Mouse (Mus musculus) left cerebral cortex, postnatal 36 days (tissue): ENCODE results near the gene Ugt1a6a. TPM values are rescaled to one million over a fixed set of nuclear protein-coding genes. Genes with fewer than 3 reads are reported as not detected.
"Not testable (repeated sequence)": the region's sequence is repeated elsewhere in the genome, so short reads cannot be mapped to it uniquely, and the experiment has no call there.

ENCODE experiments used
- DNase-seq, 2 experiments: peaks; one replicate each; pipeline ENCODE4 v3.0.0; 2021 to 2022; ENCODE audit warnings: low spot score in 2 of 2, mixed read lengths in 1 of 2
- intact Hi-C: fragments of 180-260 bp; cut with DNase I; formaldehyde crosslinking; loops from one replicate; pipeline ENCODE4 v1.15.1; 2025
- total RNA-seq, 2 experiments: library from RNA; stranded (reverse); gene quantifications; 2 replicates each; pipeline ENCODE4 v1.2.3; 2021

Gene Ugt1a6a
- total RNA-seq, 2 experiments from 2014 or later = 0.96 to 1.2 TPM

DNA sequence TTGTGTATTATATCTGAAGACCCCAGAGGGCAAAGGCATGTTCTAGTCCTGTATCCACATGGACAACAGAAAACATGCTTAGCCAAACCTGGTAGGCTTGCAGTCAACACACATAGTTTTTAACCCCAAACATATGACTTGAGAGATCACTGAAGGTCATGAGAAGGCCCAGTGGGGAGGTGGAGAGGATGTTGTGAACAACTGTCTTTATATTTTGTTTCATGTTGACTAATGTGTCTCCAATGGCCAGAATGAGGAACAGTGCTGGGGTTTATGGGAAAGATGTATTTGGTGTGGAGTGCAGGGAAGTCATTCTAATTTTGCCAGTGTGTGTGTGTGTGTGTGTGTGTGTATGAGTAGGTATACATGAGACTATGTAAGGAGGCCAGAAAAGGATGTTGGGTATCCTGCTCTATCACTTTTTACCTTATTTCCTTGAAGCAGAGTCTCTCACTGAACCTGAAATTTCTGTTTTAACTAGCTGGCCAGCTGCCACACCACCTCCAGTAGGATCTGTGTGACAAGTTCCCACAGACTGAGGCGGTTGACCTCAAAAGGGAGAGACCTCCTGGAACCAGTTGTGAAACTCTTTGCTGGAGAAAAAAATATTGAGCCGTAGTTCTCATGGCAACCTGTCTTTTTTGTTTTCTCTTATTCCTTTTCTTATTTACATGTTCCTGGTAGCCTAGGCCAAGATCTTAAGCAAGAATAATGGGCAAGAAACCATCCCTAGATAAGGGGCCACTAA lies 89.6 kb downstream of the Ugt1a6a start:
- intact Hi-C loops = loop anchor here (5.0 kb wide), 1 partner anchor 78 kb away; no protein-coding TSS in a partner anchor
- DNase-seq = no peak

DNA sequence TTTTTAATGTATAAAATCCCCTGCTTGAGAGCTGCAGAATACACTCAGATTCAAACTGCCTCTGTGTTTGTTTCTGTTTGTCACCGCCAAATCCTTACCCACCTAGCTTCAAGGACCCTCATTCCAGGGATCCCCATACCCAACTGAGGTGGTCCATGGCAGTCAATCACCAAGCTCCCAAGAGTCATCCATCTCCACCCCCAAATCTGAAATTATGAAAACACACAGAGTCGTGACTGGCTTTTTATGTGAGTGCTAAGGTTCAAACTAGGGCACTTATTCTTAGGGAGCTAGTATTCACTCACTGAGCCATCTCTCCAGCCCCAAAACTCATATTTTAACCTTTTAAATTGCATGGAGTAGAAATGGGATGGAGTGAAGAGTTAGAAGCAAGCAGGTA lies 90.7 kb downstream of the Ugt1a6a start:
- DNase-seq, intact Hi-C loops: not testable (repeated sequence)

DNA sequence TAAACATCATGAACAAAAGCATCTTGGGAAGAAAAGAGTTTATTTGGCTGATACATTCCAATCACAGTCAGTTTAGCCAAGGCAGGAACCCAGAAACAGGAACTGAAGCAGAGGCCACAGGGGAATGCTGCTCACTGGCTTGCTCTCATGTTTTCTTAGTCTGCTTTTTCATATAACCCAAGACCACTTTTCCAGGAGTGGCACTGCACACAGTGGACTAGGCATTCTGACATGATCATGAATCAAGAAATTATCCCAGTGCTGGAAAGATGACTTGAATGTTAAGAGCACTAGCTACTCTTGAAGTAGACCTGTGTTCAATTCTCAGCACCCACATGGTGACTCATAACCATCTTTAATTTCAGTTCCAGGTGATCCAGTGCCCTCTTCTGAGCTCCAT lies 91.1 kb downstream of the Ugt1a6a start:
- no peak for DNase-seq
- intact Hi-C loops = no loop called here

DNA sequence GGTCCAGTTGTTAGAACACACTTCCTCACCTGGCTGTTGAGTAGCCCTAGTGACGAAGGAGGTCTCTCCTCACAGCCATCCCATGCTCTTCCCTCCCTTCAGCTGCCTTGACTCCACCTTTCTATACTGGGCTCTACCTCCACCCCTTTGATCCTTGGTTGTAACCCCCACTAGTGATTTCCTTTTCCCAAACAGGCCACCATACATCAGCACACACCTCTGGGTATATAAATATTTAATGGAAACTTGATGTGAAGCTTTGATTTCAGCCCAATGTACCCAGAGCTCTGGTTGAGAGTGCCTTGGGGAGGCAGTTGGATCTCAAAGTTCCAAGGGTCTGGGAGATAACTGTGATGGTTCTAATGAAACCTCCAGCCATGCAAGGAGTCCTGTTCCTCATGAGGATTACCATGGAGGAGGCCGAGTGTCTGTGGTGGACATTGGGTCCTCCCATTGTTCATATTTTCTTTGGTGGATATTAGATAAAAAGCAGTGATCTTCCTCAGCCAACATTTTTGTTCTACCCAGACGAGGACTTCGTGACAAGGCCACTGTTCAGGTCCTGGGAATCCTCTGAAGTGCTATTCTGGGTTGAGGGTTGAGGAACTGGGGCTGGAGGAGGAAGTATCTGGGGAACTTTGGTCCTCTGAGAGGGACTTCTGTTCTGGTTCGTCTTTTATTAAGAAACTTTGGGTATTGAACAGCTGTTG lies 92.2 kb downstream of the Ugt1a6a start, which contains the start of gene Mroh2a:
TSS of gene Mroh2a (plus strand) at position 317 of the 710 bp plus-strand sequence.
- intact Hi-C loops = no loop called here
- DNase-seq = no peak

DNA sequence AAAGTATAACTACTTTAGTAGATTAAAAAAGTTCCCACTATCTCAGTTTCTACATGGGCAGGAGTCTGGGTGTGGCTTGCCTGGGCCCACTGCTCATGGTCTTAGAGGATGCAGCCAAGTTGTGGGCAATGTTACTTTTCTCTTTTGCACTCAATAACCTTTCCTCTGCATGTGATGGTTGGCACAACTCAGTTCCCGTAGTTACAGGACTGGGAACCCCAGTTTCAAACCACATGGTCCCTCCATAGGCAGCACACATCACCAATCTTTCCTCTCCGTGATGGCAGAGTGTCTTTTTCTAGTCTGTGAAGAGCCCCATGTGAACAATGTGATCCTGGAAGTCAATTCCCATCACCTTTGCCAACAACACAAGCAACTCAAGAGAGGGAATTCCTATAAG lies 92.9 kb downstream of the Ugt1a6a start:
- intact Hi-C loops = no loop called here
- DNase-seq = no peak

DNA sequence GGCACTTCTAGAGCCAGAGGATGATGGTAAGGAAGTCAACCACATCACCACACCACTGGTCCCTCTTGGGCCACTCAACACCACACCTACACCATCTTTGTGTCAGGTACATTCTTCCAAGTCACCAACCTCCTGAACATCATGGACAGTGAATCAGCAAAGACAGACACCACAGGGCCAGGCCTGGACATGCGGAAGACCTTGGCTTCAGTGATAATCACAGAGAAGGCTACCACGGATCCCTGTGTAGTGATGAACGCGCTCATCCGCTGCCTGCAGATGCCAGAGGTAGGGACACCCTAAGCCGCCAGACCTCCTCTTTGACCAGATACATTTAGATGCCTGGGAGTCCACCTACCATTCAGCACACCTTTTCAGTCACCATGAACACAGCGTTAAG lies 93.5 kb downstream of the Ugt1a6a start:
- intact Hi-C loops = no loop called here
- DNase-seq = no peak

DNA sequence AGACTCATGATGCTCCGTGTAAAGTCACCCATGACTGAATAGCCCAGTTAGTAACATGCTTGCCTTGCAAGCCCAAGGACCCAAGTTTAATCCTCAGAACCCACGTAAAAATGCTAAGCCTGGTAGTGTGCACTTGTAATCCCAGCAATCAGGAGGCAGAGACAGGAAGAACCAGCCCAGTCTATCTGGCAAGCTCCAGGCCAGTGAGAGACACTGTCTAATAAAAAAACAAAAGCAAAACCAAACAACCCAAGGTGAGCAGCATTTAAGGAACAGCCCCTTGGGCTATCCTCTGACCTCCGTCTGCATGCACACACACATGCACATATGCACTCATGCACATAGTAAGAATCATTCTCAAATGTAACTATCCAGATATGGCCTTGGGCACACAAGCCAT lies 95.0 kb downstream of the Ugt1a6a start:
- DNase-seq = no peak
- intact Hi-C loops = no loop called here

DNA sequence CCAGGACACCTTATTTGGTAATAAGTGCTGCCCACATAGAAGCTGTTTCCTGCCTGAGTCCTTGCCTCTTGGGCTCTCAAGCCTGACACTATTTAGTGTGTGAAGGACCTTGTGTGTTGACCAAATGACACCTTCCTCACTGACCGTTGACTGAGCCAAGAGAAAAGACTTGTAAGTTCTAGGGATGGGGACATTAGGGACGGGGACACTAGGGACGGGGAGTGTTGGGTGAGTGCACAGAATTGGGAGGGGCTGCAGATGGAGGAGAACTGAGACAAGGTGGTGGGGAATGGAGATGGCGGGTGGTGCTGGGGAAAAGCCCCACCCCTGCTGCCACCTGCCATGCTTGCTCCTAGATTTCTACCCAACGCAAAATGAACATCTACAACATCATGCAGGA lies 95.4 kb downstream of the Ugt1a6a start:
- intact Hi-C loops = no loop called here
- no peak for DNase-seq

DNA sequence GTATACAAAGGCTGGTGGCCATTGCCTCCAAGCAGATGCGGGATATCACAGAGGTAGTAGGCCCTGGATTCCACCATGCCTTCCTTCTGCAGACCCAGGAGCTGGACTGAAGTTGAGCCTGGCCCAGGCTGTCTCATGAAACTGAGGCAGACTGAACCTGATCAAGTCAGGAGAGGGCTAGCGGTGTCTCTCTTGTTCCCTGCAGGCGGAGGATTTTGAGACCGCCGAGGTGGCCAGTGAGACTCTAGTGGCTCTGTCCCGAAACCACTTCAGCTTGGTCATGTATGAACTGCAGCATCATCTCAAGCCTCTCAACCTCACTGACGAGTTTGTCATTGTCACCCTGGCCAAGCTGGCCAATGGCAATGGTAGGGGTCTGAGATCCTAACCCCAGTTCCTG lies 95.8 kb downstream of the Ugt1a6a start:
- intact Hi-C loops = no loop called here
- DNase-seq = no peak

DNA sequence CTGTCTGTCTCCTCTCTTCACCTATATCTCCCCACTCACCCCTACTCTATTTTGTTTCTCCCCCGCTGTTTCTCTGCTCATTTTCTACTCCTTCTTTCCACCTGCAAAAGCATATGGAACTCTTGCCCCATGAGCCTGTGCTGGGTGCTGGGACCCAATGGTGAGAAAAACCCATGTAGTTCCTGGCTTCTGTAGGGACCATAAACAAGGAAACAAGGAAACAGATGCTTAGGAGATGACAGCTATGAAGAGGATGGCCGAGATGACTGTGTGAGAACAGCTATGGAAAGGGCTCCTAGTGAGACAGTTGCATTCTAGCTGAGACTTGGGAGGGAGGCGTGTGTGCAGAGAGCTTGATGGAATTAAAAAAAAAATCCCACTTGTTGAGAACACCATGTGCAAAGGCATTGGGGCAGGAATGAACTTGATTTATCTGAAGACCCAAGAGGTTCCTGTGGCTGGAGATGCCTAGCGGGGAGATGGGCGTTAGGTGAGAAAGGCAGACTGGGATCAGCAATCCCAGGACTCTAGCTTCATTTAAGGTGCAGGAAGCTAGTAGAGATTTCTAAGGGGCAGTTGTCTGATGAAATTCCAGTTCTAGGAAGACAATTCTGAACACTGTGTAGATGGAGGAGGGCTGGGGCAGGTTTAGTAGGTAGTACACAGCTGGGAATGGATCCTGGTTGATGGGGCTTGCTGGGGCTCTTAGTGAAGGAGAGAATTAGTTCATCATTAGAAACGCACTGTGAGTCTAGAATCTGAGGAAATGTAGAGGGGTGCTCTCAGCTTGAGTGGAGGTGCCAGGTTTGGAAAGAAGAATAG lies 96.6 kb downstream of the Ugt1a6a start:
- intact Hi-C loops = no loop called here
- no peak for DNase-seq

DNA sequence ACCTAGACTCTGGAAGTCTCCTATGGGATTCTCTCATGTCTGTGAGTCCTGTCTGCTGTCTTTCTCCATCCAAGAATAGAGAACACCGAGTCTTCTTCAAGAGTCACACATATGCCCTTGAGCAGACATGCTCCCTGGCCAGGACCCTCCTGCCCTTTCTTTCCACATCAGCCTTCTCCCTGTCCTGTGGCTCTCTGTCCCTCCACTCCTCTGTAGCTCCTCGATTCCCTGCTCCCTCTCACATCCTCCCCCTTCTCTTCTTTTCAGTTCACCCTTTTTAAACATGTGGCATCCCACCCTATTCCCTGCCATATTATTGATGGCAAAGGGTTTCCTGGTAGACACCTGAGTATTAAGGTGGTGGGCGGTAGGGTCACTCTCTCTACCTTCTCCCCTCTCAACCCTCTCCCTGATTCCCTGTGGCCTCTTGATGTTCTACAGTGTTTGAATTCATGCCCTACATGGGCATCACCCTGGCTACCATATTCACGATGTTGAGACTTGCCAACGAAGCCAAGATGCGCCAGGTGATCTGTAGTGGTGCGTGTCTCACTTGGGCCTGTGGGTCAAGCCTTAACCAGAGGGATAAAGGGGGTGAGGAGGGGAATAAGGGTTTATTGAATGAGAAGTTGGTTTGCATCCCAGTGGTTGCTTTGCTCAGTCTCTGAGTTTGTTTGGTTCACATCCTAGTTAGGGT lies 97.3 kb downstream of the Ugt1a6a start:
- intact Hi-C loops = no loop called here
- no peak for DNase-seq

DNA sequence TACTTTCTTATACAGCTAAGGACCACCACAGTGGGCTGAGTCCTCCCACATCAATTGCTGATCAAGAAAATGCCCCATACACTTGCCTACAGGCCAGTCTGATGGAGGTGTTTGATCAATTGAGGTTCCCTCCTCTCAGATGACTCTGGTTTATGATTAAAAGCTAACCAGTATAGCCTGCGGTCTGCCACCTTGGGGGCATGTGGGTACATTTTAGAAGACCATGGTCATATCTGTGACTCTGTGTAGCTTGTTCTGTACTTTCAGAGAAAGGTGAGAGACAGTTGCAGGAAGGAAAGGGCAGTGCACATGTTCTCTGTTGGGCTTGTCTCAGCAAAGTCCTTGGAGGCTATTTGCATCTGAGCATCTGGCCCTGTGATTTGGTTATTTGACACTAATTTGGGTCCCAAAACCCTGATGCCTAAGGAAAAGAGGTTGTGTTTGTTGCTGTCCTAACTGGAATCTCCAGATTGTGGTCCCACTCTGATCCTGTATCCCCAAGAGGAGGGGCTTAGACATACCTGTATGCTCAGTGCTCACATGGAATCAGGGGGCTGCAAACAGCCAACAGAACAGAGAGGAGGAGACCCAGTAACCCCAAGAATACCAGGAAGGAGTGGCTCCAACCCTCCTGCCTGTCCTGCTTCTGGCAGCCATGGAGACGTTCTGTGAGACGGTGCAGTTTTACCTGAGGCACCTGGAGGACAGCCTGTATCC lies 98.2 kb downstream of the Ugt1a6a start:
- DNase-seq = no peak
- intact Hi-C loops = no loop called here

DNA sequence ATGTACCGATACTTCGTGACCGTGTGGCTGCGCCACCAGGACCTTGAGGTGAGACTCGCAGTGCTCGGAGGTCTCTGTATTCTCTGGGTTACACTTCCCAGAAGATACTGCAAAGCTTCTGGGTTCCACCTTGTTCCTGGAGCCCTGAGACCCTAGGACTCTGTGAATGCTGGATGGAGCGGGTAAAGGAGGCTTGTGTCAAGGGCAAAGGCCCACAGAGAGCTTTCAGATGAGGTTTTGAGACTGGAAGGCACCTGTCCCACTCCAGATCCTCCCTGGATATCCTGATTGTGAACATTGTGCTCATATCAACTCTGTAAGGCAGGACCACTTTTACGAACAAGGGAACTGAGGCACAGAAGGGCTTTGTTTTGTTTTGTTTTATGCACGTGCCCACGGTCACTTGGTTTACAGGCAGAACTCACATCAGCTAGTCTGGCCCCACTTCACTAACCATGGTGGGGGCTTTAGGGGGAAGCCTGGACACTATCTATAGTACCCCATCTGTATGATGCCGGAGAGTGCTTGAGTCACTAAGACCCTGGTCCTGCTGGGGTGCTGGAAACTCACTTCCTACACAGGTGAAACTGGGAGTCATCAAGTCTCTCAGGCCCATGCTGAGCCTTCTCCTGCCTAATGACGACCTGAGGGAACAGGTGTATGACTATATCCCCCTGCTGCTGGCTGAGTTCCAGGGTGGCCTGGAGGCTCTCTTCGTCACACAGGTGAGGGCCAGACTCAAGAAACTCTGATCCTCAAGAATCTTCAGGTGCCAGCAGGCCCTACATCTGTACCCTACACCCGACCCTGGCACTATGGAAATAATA lies 99.0 kb downstream of the Ugt1a6a start:
- intact Hi-C loops = no loop called here
- DNase-seq = no peak

DNA sequence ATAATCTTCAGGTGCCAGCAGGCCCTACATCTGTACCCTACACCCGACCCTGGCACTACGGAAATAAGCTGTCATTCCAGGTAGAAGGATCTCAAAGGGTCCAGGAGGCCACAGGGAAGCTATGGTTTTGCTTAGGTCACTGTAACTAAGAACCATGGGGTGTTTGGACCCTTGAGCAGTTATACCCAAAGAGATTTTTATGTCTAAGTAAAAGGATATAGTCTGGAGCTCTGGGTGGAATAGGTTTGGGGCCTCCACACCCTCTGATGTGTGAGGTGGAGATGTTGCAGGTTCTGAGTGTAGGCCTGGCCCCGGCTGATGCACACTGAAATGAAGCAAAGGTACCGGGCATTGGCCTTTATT lies 99.6 kb downstream of the Ugt1a6a start:
- DNase-seq = no peak
- intact Hi-C loops = no loop called here

DNA sequence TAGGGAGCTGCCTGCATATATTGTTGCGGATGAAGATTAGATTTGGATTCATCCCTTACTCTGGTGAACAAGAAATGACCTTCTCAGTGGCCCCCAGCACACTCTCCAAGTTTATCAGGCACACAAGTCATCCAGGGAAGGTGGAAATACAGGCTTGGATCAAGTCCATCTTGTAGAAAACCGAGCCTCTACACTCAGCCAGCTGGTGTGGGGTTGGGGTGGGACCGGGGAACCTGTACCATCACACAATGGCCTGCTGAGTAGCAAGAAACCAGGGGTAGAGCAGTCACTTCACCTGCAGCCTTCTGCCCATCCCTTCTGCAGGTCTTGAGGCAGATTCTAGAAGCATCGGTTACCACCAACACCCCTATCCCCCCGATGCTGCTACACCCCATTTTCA lies 100.0 kb downstream of the Ugt1a6a start:
- DNase-seq = no peak
- intact Hi-C loops = no loop called here

DNA sequence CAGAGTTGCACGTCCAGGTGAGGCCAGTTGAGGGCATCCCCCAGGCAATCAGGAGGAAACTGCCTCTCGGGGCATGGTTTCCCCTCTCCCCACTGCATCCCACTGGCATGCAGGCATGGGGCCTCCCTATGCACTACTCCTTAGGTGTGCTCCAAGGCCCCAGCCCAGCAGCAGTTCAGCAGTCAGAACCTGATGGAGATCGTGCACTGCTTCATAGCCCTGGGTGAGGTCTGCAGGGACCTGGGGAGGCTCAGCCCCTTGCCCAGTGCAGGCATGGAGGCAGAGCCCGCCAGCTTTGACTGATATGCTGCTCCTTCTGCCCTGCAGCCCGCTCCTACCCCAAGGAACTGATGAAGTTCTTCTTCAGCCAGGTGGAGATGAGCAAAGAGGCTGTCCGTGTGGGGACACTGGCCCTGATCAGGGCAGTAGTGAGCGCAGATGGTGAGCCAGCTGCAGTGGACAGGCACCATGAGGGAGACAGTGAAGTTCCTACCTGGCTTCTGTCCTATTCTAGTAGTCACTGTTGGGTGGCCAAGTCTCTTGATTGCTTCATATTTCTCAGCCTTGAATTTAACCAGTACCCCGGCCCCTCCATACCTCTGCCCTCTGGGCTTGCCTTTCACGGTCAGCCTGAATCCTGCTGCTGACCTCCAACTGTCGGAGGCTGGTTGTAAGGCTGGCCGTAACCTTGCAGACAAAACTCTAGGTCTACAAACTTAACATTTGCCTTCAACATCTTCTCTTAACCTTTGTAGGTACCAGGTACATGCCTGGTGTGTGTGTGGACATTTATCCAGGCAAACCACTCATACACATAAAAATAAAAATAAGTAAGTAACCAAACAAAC lies 100.7 kb downstream of the Ugt1a6a start:
- DNase-seq = no peak
- intact Hi-C loops = no loop called here

DNA sequence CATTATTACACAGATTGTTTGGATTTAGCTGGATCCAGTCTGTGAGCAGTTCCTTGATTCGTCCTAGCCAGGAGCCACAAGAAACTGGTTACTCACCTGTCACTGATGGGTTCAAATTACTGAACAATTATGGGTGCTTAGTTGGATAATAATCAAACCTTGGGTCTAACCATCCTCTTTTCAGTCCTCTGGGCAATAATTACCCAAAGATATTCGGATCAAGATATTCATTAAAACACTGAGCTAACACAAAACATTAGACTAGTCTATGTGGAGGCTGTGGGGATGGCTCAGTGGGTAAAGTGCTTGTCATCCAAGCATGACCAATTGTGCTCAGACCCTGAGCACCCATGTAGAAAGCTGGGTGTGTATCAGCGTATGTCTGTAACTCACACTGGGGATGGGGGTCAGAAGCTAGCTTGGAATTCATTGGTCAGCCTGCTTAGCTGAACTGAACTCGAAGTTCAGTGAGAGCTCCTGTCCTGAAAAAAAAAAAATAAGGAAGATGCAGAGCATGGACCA lies 101.3 kb downstream of the Ugt1a6a start:
- DNase-seq = no peak
- intact Hi-C loops = no loop called here
